Mouse (Mus musculus) lung, postnatal 0 days (tissue): ENCODE measurements around the gene Slc9a6. TPM values are rescaled to one million over a fixed set of nuclear protein-coding genes. Genes with fewer than 3 reads are reported as not detected.
A peak's percentile ranks its signal among the peaks of the same experiment; 100 is the strongest.

Source experiments
- ATAC-seq: fragments of 200-750 bp; cut with Nextera tagmentation; 2 replicates; pipeline ENCODE4 v1.8.0; 2017; ENCODE audit warnings: moderate library complexity
- DNase-seq: peaks from one replicate; pipeline ENCODE4 v3.0.0-alpha.2; 2016; ENCODE audit warnings: low spot score
- H3K27ac ChIP-seq: fragments of 300-500 bp; sonication (generic); 2 replicates; pipeline ENCODE4 v1.5.1; 2014; ENCODE audit warnings: antibody characterized with exemption, mild to moderate bottlenecking, low read length, mixed read lengths
- H3K27me3 ChIP-seq: fragments of 300-500 bp; sonication (generic); replicated peaks from 2 replicates; pipeline ENCODE4 v1.6.1; 2014; ENCODE audit warnings: low read length, mixed read lengths; ENCODE audit not compliant: insufficient read depth
- H3K36me3 ChIP-seq: fragments of 300-500 bp; sonication (generic); 2 replicates; pipeline ENCODE4 v1.6.1; 2014; ENCODE audit warnings: low read length, mixed read lengths; ENCODE audit not compliant: insufficient read depth
- H3K4me1 ChIP-seq: fragments of 300-500 bp; sonication (generic); 2 replicates; pipeline ENCODE4 v1.6.1; 2014; ENCODE audit warnings: antibody characterized with exemption, low read depth, low read length, mixed read lengths; ENCODE audit not compliant: insufficient read depth
- H3K4me2 ChIP-seq: fragments of 300-500 bp; sonication (generic); replicated peaks from 2 replicates; pipeline ENCODE4 v1.6.1; 2014; ENCODE audit warnings: low read depth, mild to moderate bottlenecking, low read length, moderate library complexity, mixed read lengths
- H3K4me3 ChIP-seq: fragments of 300-500 bp; sonication (generic); 2 replicates; pipeline ENCODE4 v1.5.1; 2014; ENCODE audit warnings: low read depth, low read length
- H3K9ac ChIP-seq: fragments of 300-500 bp; sonication (generic); replicated peaks from 2 replicates; pipeline ENCODE4 v1.6.1; 2014; ENCODE audit warnings: low read depth, mild to moderate bottlenecking
- H3K9me3 ChIP-seq: fragments of 300-500 bp; sonication (generic); 2 replicates; pipeline ENCODE4 v1.6.1; 2016; ENCODE audit warnings: low read length, mixed read lengths
- CTCF ChIP-seq: IDR thresholded peaks from 2 replicates; pipeline ENCODE4 v1.5.1; 2016; ENCODE audit warnings: antibody characterized with exemption, mild to moderate bottlenecking
- EP300 ChIP-seq: IDR thresholded peaks from 2 replicates; pipeline ENCODE4 v1.6.1; 2016; ENCODE audit warnings: antibody characterized with exemption, mild to moderate bottlenecking, control low read depth
- WGBS: fragments of 180-500 bp; shearing (Covaris S2); extraction: QIAGEN DNeasy Blood & Tissue Kit; methylation state at CpG from one replicate; pipeline ENCODE4 v1.1.7; 2014; 5-methylcytosine and 5-hydroxymethylcytosine counted together
- polyA plus RNA-seq: library from polyadenylated mRNA; unstranded; fragments of >200 nt; fragmentation: Nextera tagmentation; extraction: Ambion mirVana; gene quantifications from 2 replicates; pipeline ENCODE4 v1.2.1, GENCODE M21; 2015

Gene Slc9a6
- polyA plus RNA-seq, 1 experiment from 2014 or later: 16.1 TPM

GRCm38 (mm10) chrX:56649549-56650354, 40.2 kb downstream of the Slc9a6 start:
- Histone ChIP-seq H3K4me1 (no peaks in the 10 kb centered on the region), H3K4me2 (no peak overlapping the region), H3K4me3 (no peak overlapping the region), H3K27me3 (no peaks in the 10 kb centered on the region), H3K27ac (0 out of 2 replicates have a peak overlapping the region, but pooled peaks have one; percentile 63), H3K9me3 (no peaks in the 10 kb centered on the region), H3K9ac (no peak overlapping the region), H3K36me3 (no peaks in the 10 kb centered on the region)
- WGBS: 57% methylated on average over 7 of the region's 7 CpGs
- TF ChIP-seq CTCF (peak; percentile 66), EP300 (no peak)
- DNase-seq (peak; percentile 71), ATAC-seq (no peak)

GRCm38 (mm10) chrX:56650355-56650652, 40.7 kb downstream of the Slc9a6 start:
- H3K9me3 ChIP-seq: no peaks in the 10 kb centered on the region
- ATAC-seq: no peak
- no peaks in the 10 kb centered on the region for H3K36me3 ChIP-seq
- no peaks in the 10 kb centered on the region for H3K27me3 ChIP-seq
- H3K4me3 ChIP-seq: no peak overlapping the region
- H3K9ac ChIP-seq: no peak overlapping the region
- TF ChIP-seq EP300 (no peak), CTCF (no peak)
- H3K27ac ChIP-seq: peak overlapping the region; percentile 63; the same call in 1 of the 2 replicates
- no peaks in the 10 kb centered on the region for H3K4me1 ChIP-seq
- DNase-seq: no peak
- no peak overlapping the region for H3K4me2 ChIP-seq
- WGBS: 85% methylated on average over 2 of the region's 2 CpGs

GRCm38 (mm10) chrX:56650885-56651284, 41.3 kb downstream of the Slc9a6 start:
- H3K9me3 ChIP-seq: no peaks in the 10 kb centered on the region
- TF ChIP-seq CTCF: no peak
- peak; percentile 68 for TF ChIP-seq EP300
- no peaks in the 10 kb centered on the region for H3K4me1 ChIP-seq
- WGBS: 56% methylated on average over 6 of the region's 6 CpGs
- no peak overlapping the region for H3K9ac ChIP-seq
- no peak overlapping the region for H3K4me2 ChIP-seq
- ATAC-seq (peak; percentile 82), DNase-seq (peak; percentile 83)
- H3K4me3 ChIP-seq: no peak overlapping the region
- H3K27ac ChIP-seq: peak overlapping the region; percentile 80
- no peaks in the 10 kb centered on the region for H3K36me3 ChIP-seq
- H3K27me3 ChIP-seq: no peaks in the 10 kb centered on the region

- Histone ChIP-seq H3K9me3 (no peaks in the 10 kb centered on the region), H3K9ac (no peak overlapping the region), H3K4me1 (no peaks in the 10 kb centered on the region), H3K4me3 (no peak overlapping the region), H3K4me2 (no peak overlapping the region), H3K36me3 (no peaks in the 10 kb centered on the region), H3K27me3 (no peaks in the 10 kb centered on the region), H3K27ac (peak overlapping the region; percentile 80)
- peak; percentile 81 for TF ChIP-seq EP300
- TF ChIP-seq CTCF: no peak
- whole genome bisulfite sequencing: 21% methylated on average over 7 of the region's 7 CpGs
- DNase-seq (peak; percentile 88), ATAC-seq (peak; percentile 84)
Measured at GRCm38 (mm10) chrX:56651738-56652137, 42.2 kb downstream of the Slc9a6 start.

GRCm38 (mm10) chrX:56655686-56656085, 46.1 kb downstream of the Slc9a6 start:
- no peaks in the 10 kb centered on the region for H3K36me3 ChIP-seq
- H3K9ac ChIP-seq: no peak overlapping the region
- no peak overlapping the region for H3K27ac ChIP-seq
- no peak overlapping the region for H3K4me3 ChIP-seq
- DNase-seq (peak; percentile 33), ATAC-seq (no peak)
- WGBS: 46% methylated on average over 2 of the region's 2 CpGs
- no peaks in the 10 kb centered on the region for H3K9me3 ChIP-seq
- no peak overlapping the region for H3K4me2 ChIP-seq
- no peaks in the 10 kb centered on the region for H3K4me1 ChIP-seq
- TF ChIP-seq CTCF (no peak), EP300 (no peak)
- H3K27me3 ChIP-seq: no peaks in the 10 kb centered on the region

- Histone ChIP-seq H3K4me1 (no peaks in the 10 kb centered on the region), H3K9me3 (no peaks in the 10 kb centered on the region), H3K27ac (no peak overlapping the region), H3K36me3 (no peaks in the 10 kb centered on the region), H3K4me3 (no peak overlapping the region), H3K27me3 (no peaks in the 10 kb centered on the region), H3K9ac (no peak overlapping the region), H3K4me2 (no peak overlapping the region)
- ATAC-seq: no peak
- WGBS: 55% methylated on average over 2 of the region's 2 CpGs
- no peak for DNase-seq
- TF ChIP-seq EP300 (no peak), CTCF (no peak)
Measured at GRCm38 (mm10) chrX:56659286-56659685, 49.7 kb downstream of the Slc9a6 start.
